Mouse (Mus musculus): Measurements from ENCODE around the gene Cebpzos.
A peak's percentile ranks its signal among the peaks of the same experiment; 100 is the strongest.

The Cebpzos gene

GRCm38 (mm10) chr17:78916369-78916813, at the start of gene Cebpzos:
Gene Cebpzos, plus strand, starts transcription at chr17:78916500.
- DNase-seq (ENCODE audit: low read depth), result peak; percentile 94

- no peak for DNase-seq (ENCODE audit: low read depth)
Observed at GRCm38 (mm10) chr17:78873886-78874285, 42.4 kb upstream of the Cebpzos start.

- DNase-seq (ENCODE audit: low read depth), result peak; percentile 31
Observed at GRCm38 (mm10) chr17:78881878-78882304, 34.4 kb upstream of the Cebpzos start.

- peak; percentile 46 for DNase-seq (ENCODE audit: low read depth)
Observed at GRCm38 (mm10) chr17:78882401-78883112, 33.7 kb upstream of the Cebpzos start, which contains the start of gene Eif2ak2. Gene Eif2ak2, minus strand, starts transcription at chr17:78882573.

GRCm38 (mm10) chr17:78883291-78883690, 33.0 kb upstream of the Cebpzos start:
- no peak for DNase-seq (ENCODE audit: low read depth)

DNA sequence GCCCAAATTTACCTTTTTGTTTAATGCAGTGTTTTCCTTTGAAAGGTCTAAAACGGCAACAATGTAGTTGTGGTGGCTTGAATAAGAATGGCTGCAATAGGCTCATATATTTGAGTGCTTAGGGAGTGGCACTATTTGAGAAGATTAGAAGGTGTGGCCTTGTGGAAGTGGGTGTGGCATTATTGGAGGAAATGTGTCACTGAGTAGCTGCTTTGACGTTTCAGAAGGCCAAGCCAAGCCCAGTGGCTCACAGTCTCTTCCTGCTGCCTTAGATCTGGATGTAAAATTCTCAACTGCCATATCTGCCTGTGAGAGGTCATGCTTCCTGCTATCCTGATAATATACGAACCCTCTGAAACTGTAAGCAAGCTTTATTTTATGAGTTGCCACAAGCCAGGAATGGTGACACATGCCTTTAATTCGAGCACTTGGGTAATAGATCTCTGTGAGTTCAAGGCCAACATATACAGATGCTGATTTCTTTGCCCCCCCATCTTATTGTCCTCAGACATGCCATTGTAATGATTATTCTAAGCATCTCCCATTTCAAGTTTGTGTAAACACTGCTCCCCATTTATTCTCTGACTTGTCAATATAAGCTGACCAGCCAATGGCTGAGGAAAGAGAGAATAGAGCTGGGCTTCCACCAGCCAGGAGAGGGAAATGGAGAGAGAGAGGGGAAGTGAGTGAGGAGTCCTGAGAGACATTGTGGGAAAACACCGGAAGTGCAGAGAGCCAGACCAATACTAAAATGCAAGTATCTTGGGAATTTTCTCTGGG, 30.8 kb upstream of the Cebpzos start:
- DNase-seq (ENCODE audit: low read depth), result no peak

DNA sequence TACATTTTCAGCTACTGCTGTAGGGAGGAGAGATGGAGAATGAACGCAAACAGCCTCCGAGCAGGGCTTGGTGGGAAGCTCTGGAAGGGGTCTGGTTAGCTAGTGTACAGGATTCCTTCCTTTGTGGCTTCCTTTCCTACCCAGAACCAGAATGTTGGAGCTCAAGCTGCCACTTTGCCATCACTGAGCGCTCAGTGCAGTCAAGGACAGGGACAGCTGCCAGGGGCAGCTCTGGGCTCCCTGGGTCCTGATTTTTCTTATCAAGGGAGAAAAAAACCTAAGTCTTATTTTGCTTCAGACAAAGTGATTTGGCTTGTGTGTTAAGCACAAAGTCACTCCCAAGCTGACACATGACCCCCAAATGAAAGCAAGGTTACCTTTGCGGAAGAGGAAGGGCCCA, 27.7 kb upstream of the Cebpzos start:
- DNase-seq (ENCODE audit: low read depth), result no peak

DNA sequence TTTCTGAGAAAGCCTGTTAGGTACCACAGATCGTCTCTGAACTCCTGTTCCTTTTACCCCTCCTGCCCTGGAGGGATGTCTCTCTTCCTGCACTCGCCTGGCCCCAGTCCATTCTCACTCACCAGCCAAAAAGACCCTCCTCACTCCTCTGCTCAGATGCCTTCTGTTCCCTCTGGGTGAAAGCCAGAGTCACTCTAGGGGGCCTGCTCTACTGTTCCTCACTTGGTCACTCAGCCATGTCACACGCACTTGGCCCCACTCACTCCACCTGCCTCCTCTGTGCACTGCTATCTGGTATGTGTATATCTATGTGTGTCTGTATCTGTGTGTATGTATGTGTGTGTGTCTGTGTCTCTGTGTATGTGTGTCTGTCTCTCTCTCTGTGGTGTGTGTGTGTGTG, 27.1 kb upstream of the Cebpzos start:
- DNase-seq (ENCODE audit: low read depth), result no peak

- no peak for DNase-seq (ENCODE audit: low read depth)
Observed at GRCm38 (mm10) chr17:78891020-78891419, 25.3 kb upstream of the Cebpzos start.

DNA sequence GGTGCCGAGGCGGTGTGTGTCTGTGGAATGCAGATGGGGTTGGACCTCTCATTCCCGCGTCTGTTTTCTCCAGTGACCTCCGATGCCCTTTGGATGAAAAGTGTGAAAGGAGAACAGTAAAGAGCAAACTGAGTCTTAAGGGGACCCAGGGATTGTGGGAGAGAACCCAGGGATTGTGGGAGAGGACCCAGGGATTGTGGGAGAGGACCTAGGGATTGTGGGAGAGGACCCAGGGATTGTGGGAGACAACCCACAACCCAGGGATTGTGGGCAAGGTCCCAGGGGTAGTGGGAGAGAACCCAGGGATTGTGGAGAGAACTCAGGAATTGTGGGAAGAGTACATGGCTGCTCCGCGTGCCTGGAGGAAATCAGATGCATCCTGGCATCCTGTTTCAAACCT, 21.3 kb upstream of the Cebpzos start:
- DNase-seq (ENCODE audit: low read depth), result no peak

DNA sequence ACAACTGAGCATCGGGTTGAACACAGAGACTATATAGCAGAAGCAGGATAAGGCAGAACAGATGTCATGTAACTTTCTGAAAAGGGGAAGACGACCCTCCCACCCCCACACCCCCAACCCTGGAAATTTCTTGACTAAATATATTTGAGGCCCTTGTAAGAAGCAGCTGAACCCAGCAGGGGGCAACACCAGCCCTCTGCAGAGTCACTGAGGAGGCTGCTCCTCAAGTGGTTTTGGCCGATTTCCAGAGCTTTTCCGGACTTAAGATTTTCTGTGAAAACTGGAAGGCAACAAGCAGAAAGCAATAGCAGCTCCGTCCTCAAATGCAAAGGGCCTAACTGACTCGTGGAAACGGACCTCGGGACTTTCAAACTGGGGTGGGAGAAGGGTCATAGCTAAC, 20.9 kb upstream of the Cebpzos start:
- peak; percentile 54 for DNase-seq (ENCODE audit: low read depth)

DNA sequence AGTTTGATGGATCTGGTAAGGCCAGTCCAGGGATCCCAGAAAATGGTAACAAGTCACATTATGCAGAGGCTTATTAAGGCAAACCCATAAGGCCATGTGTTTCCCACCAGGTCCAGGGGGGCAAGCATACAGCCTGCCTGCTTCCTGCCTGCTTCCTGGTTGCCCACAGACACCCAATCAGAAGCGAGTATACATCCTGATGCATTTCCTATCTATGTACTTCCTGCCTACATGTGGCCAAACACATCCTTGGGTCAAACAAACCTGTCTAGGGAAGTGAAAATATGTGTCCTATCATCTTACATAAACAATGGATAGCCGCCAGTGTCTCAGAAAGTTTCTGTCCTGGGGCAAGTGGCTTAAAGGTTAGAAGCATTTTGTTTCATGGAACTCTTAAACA, 13.1 kb upstream of the Cebpzos start:
- no peak for DNase-seq (ENCODE audit: low read depth)

GRCm38 (mm10) chr17:78906892-78907291, 9.4 kb upstream of the Cebpzos start, which contains the start of gene Sult6b1:
Gene Sult6b1, minus strand, starts transcription at chr17:78906992.
- DNase-seq (ENCODE audit: low read depth), result no peak

DNA sequence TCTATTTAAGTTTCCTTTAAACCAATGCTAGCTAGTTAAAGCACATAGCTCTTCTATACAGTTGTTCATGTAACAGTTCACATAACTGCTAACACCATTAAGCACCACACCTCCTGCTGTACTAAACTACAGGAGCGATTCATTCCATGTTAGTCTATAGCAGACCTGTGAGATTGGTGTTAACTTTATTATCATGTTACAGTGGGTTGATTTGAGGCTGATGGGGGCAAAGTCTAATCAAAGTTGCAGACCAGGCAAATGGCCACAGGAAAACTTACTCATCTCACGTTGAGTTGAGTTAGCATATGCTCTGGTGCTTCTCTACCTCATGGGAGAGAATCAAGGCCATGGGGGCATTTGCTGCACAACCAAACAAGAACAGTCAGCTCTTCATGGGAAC, 6.9 kb upstream of the Cebpzos start:
- DNase-seq (ENCODE audit: low read depth), result no peak

GRCm38 (mm10) chr17:78912861-78913281, 3.4 kb upstream of the Cebpzos start:
- no peak for DNase-seq (ENCODE audit: low read depth)

DNA sequence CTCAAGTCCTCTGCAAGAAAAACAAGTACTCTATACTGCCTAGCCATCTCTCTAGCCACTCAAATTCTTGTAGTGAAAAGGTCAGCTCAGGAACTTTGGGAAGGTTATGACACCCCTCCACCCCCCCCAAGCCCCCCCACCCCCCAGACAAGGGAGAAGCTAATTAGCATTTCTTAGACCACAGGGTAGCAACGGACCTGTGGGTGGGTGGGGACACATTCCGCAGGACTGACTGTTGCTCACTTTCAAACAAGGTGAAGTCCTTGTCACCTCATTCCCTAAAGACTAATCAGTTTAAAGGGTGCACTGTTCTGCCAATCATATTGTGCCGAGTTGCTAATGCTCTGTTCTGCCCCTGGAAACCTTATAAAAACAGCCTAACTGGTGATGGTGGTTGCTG, 2.4 kb upstream of the Cebpzos start:
- DNase-seq (ENCODE audit: low read depth), result no peak

DNA sequence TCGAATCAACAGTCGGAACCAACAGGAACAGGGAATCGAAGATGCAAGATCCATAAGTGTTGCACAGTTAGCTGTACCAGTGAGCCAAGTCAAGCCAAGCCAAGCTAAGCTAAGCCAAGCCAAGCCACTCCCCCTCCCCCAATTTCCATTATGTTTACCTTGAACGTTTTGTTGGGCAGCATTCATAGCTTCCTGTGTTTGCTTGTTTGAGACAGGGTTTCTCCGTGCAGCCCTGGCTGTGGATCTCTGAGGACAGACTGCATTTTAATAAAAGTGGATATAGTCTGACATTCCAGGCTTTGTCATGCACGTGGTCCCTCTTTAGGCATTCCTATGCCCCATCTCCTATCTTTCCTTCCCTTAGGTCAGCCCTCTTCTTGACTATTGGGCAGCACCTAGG, 528 bp upstream of the Cebpzos start:
- peak; percentile 58 for DNase-seq (ENCODE audit: low read depth)

GRCm38 (mm10) chr17:78916899-78917298, 599 bp downstream of the Cebpzos start:
- no peak for DNase-seq (ENCODE audit: low read depth)

DNA sequence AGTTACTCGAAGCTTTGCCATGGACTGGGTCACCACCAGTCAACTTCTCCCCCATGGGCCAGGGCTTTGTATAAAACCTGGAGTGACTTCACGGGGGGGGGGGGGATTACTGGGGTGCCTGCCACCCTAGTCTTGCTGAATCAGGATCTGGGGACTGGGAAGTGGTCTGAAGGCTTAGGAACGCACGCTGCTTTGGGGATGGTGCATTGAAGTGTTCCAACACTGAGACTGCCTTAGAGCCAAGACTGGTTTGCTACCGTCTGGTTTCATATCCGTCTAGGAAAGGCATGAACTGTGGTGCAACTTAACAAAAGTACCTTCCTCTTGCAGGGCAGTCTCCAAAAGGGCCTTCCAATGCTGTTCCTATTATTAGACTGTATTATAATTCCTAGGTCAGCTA, 1.4 kb downstream of the Cebpzos start:
- DNase-seq (ENCODE audit: low read depth), result no peak

DNA sequence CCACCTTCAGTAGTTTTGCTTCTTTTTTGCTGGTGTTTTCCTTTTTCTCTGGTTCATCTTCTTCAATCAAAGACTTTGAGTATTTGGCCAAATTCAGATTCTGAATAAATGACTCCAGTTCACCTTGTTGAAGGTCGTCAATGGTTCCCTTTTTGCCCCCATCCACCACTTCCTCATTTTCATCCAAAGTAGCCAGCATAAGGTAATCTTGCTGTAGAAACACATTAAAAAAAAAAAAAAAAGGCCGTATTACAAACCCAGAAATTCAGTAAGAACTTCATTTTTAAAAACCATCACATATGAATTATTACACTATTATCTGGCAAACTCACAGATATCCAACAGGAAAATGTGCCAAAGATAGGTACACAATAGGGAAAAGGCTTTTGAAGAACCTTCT, 19.6 kb downstream of the Cebpzos start:
- DNase-seq (ENCODE audit: low read depth), result no peak

- peak; percentile 98 for DNase-seq (ENCODE audit: low read depth)
Observed at GRCm38 (mm10) chr17:78936466-78937228, 20.3 kb downstream of the Cebpzos start, which contains the start of the genes Cebpz and Ndufaf7. Gene Cebpz, minus strand, starts transcription at chr17:78937066. Gene Ndufaf7, plus strand, starts transcription at chr17:78937136.

DNA sequence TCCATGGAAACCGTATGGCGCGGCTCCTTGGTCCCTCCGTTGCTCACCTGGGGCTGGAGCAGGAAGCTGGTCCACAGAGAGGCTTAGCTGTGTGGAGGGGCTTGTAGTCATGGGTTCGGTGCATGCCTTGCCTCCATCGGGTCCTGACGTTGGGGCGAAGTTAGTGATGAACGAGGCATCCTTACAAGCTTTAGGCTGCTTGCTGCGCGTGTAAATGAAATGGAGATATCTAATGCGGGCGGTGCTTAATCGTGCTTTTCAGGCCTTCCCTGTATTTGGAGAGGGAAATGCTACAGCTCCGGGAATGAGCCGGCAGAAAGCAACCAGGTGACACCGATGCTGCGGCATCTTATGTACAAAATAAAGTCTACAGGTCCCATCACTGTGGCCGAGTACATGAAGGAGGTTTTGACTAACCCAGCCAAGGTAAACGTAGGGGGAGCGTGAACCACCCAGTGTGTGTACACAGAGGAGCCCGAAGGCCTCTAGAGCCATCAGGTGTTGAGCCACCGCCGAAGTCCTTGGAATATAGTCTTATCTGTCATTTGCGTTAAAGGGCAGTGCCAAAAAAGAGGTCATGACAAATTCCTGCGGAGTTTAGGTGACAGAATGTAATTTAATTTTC, 21.0 kb downstream of the Cebpzos start:
- no peak for DNase-seq (ENCODE audit: low read depth)
